Mouse (Mus musculus) lung, postnatal 0 days (tissue): Measurements from ENCODE around the gene Crebbp. TPM values are rescaled to one million over a fixed set of nuclear protein-coding genes. Genes with fewer than 3 reads are reported as not detected.

Experiments used
- ATAC-seq: fragments of 200-750 bp; cut with Nextera tagmentation; 2 replicates; pipeline ENCODE4 v1.8.0; 2017; ENCODE audit warnings: moderate library complexity
- DNase-seq: peaks from one replicate; pipeline ENCODE4 v3.0.0-alpha.2; 2016; ENCODE audit warnings: low spot score
- H3K27ac ChIP-seq: fragments of 300-500 bp; sonication (generic); 2 replicates; pipeline ENCODE4 v1.5.1; 2014; ENCODE audit warnings: antibody characterized with exemption, mild to moderate bottlenecking, low read length, mixed read lengths
- H3K27me3 ChIP-seq: fragments of 300-500 bp; sonication (generic); replicated peaks from 2 replicates; pipeline ENCODE4 v1.6.1; 2014; ENCODE audit warnings: low read length, mixed read lengths; ENCODE audit not compliant: insufficient read depth
- H3K36me3 ChIP-seq: fragments of 300-500 bp; sonication (generic); 2 replicates; pipeline ENCODE4 v1.6.1; 2014; ENCODE audit warnings: low read length, mixed read lengths; ENCODE audit not compliant: insufficient read depth
- H3K4me1 ChIP-seq: fragments of 300-500 bp; sonication (generic); 2 replicates; pipeline ENCODE4 v1.6.1; 2014; ENCODE audit warnings: antibody characterized with exemption, low read depth, low read length, mixed read lengths; ENCODE audit not compliant: insufficient read depth
- H3K4me2 ChIP-seq: fragments of 300-500 bp; sonication (generic); replicated peaks from 2 replicates; pipeline ENCODE4 v1.6.1; 2014; ENCODE audit warnings: low read depth, mild to moderate bottlenecking, low read length, moderate library complexity, mixed read lengths
- H3K4me3 ChIP-seq: fragments of 300-500 bp; sonication (generic); 2 replicates; pipeline ENCODE4 v1.5.1; 2014; ENCODE audit warnings: low read depth, low read length
- H3K9ac ChIP-seq: fragments of 300-500 bp; sonication (generic); replicated peaks from 2 replicates; pipeline ENCODE4 v1.6.1; 2014; ENCODE audit warnings: low read depth, mild to moderate bottlenecking
- H3K9me3 ChIP-seq: fragments of 300-500 bp; sonication (generic); 2 replicates; pipeline ENCODE4 v1.6.1; 2016; ENCODE audit warnings: low read length, mixed read lengths
- CTCF ChIP-seq: IDR thresholded peaks from 2 replicates; pipeline ENCODE4 v1.5.1; 2016; ENCODE audit warnings: antibody characterized with exemption, mild to moderate bottlenecking
- EP300 ChIP-seq: IDR thresholded peaks from 2 replicates; pipeline ENCODE4 v1.6.1; 2016; ENCODE audit warnings: antibody characterized with exemption, mild to moderate bottlenecking, control low read depth
- WGBS: fragments of 180-500 bp; shearing (Covaris S2); extraction: QIAGEN DNeasy Blood & Tissue Kit; methylation state at CpG from one replicate; pipeline ENCODE4 v1.1.7; 2014; 5-methylcytosine and 5-hydroxymethylcytosine counted together
- polyA plus RNA-seq: library from polyadenylated mRNA; unstranded; fragments of >200 nt; fragmentation: Nextera tagmentation; extraction: Ambion mirVana; gene quantifications from 2 replicates; pipeline ENCODE4 v1.2.1, GENCODE M21; 2015

The Crebbp gene
- polyA plus RNA-seq, 1 experiment from 2014 or later = 24.7 TPM

DNA sequence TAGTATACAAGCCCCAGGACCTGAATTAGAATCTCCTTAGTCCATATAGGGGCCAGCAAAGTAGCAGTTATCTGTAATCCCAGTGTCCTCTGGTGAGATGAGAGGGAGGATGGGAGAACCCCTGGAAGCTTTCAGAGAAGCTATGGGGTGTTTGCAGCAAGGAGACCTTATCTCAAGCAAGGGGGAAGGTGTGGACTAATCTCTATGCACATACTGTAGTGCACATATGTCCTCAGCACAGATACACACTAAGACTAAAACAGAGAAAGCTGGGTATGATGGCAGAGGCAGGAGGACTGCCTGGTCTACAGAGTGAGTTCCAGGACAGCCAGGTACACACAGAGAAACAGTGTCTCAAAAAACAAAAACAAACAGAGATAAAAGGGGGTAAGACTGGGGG is 21.8 kb upstream of the Crebbp start:
- H3K27ac ChIP-seq = no peak overlapping the region
- no peak overlapping the region for H3K9ac ChIP-seq
- DNase-seq = no peak
- no peaks in the 10 kb centered on the region for H3K4me1 ChIP-seq
- no peak overlapping the region for H3K4me3 ChIP-seq
- no peaks in the 10 kb centered on the region for H3K9me3 ChIP-seq
- ATAC-seq = no peak
- H3K36me3 ChIP-seq = no peaks in the 10 kb centered on the region
- H3K4me2 ChIP-seq = no peak overlapping the region
- TF ChIP-seq CTCF (no peak), EP300 (no peak)
- H3K27me3 ChIP-seq = no peaks in the 10 kb centered on the region

DNA sequence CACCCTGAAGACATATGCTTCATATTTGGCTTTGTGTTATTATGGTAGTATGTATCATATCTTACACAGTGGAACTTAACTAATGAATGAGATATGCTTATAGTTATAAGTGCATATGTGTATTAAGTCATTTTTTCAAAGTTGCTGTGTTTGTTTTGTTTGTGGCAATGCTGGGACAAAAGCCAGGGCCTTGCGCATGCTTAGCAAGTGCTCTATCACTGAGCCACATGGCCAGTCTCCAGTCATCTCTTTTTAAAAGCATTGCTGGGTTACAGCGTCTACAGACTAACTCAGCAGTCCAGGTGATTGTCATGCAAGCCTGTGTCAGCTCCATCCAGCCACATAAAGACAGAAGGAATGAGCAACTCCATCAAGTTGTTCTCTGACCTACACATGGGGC is 12.0 kb upstream of the Crebbp start:
- WGBS = 75% methylated on average over 2 of the region's 2 CpGs
- Histone ChIP-seq H3K27me3 (no peaks in the 10 kb centered on the region), H3K4me1 (no peaks in the 10 kb centered on the region), H3K36me3 (no peaks in the 10 kb centered on the region), H3K4me2 (no peak overlapping the region), H3K27ac (no peak overlapping the region), H3K9me3 (no peaks in the 10 kb centered on the region), H3K9ac (no peak overlapping the region), H3K4me3 (no peak overlapping the region)
- no peak for ATAC-seq
- TF ChIP-seq CTCF = no peak
- TF ChIP-seq EP300 = no peak
- no peak for DNase-seq

- H3K4me1 ChIP-seq = peaks cover 13% of the 10 kb centered on the region; the same call in 1 of the 2 replicates
- no peak overlapping the region for H3K27ac ChIP-seq
- H3K9me3 ChIP-seq = no peaks in the 10 kb centered on the region
- peak overlapping the region; percentile 92 for H3K4me2 ChIP-seq
- DNase-seq = no peak
- peak overlapping the region; percentile 83 for H3K9ac ChIP-seq
- H3K27me3 ChIP-seq = no peaks in the 10 kb centered on the region
- peak overlapping the region; percentile 69 for H3K4me3 ChIP-seq
- no peak for TF ChIP-seq EP300
- no peak for TF ChIP-seq CTCF
- 42% methylated on average over 10 of the region's 10 CpGs for WGBS
- H3K36me3 ChIP-seq = no peaks in the 10 kb centered on the region
- no peak for ATAC-seq
Measured at GRCm38 (mm10) chr16:4214631-4215240, 939 bp upstream of the Crebbp start.

DNA sequence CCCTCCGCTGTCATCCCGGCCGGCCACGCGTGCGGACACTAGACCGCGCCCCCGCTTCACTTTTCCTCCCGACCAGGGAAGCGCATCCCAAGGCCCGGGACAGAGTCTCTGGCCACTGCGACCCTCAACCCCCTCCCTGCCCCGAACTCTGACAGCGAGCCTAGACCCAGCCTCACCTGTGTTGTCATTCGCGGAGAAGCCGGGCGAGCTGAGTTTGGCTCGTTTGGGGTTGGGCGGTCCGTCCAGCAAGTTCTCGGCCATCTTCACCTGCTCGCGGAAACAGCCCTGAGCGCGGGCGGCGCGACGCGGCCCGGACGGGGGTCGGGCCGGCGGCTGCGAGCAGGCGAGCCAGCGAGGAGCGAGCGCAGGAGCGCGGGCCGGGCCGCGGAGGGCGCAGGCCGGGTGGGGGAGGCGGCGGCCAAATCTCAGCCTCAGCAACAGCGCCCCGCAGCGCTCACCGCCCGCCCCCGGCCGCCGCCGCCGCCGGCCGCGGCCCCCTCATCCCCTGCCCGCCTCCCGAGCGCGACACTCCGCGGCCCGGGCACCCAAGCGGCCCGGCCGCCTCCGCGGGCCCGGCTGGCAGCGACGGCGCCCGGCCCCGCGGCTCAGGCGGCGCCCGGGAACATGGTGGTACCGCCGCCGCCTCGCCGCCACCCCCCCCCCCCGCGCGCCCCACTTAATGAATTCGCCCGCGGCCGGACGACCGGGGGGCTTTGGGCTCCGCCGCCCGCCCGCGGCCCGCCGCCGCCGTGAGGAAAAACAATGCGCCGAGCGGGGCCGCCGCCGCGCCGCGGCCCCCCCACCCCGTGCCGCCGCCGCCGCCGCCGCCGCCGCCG is 616 bp downstream of the Crebbp start:
- Histone ChIP-seq H3K9ac (peak overlapping the region; percentile 99), H3K4me2 (peak overlapping the region; percentile 92), H3K27me3 (no peaks in the 10 kb centered on the region), H3K27ac (peak overlapping the region; percentile 99), H3K36me3 (no peaks in the 10 kb centered on the region), H3K4me1 (peaks cover 13% of the 10 kb centered on the region; the same call in 1 of the 2 replicates), H3K4me3 (peak overlapping the region; percentile 69), H3K9me3 (no peaks in the 10 kb centered on the region)
- peak; percentile 78 for ATAC-seq
- WGBS = under 1% methylated on average over 50 of the region's 128 CpGs
- DNase-seq = peak; percentile 84
- peak; percentile 26; the same call in 1 of the 2 replicates for TF ChIP-seq CTCF
- no peak for TF ChIP-seq EP300

DNA sequence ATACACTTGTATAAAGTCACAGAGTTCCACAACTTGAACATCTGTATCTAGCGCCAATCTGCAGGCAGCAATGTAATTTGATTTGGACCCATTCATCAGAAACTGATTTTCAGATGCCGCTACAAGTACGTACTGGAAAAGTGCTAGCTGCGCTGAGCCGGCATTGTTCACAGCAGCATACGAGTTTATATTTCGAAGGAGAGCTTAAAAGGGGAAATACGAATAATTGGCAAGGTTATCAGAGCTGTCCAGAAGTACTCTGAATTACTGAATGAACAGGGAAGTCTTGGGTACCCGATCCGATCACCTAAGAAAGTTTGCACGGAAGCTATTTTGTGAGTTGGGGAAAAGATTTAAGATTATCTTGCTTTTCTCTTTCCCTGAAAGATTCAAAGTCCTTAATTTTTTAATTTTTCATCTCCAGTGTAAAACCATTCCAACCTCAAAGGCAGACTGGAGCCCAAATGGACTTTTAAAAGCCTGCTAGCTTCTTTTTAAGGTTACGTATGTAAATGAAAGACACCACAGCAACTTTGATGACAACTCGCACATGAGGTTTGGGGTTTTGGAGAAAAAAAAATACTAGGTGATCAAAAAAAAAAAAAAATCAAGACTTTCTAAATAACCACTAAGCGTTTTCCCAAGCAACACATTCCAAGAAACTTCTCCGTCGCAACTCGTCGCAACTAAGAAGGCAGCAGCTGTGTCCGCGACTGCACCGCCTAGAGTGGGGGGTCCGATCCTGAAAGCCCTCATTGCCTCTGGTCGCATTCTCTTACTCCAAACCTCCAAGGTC is 1.4 kb downstream of the Crebbp start:
- Histone ChIP-seq H3K4me3 (peak overlapping the region; percentile 69), H3K27ac (peak overlapping the region; percentile 99; the same call in 1 of the 2 replicates)
- 1% methylated on average over 23 of the region's 23 CpGs for WGBS

GRCm38 (mm10) chr16:4210290-4210689 is 3.5 kb downstream of the Crebbp start:
- no peaks in the 10 kb centered on the region for H3K36me3 ChIP-seq
- H3K4me3 ChIP-seq = no peak overlapping the region
- WGBS = 50% methylated on average over 1 of the region's 1 CpGs
- peaks cover 13% of the 10 kb centered on the region; the same call in 1 of the 2 replicates for H3K4me1 ChIP-seq
- H3K27me3 ChIP-seq = no peaks in the 10 kb centered on the region
- DNase-seq (peak; percentile 27), ATAC-seq (no peak)
- H3K9me3 ChIP-seq = no peaks in the 10 kb centered on the region
- no peak overlapping the region for H3K27ac ChIP-seq
- no peak overlapping the region for H3K9ac ChIP-seq
- H3K4me2 ChIP-seq = no peak overlapping the region
- TF ChIP-seq CTCF = peak; percentile 14; the same call in 1 of the 2 replicates
- no peak for TF ChIP-seq EP300

More for the DNA sequence above, 1.4 kb downstream of the Crebbp start:
- TF ChIP-seq EP300 (no peak), CTCF (no peak)
- no peaks in the 10 kb centered on the region for H3K36me3 ChIP-seq
- ATAC-seq (no peak; the same call in 1 of the 2 replicates), DNase-seq (peak; percentile 40)
- H3K9ac ChIP-seq = peak overlapping the region; percentile 99
- no peaks in the 10 kb centered on the region for H3K27me3 ChIP-seq
- H3K4me2 ChIP-seq = peak overlapping the region; percentile 92
- H3K4me1 ChIP-seq = peaks cover 13% of the 10 kb centered on the region; the same call in 1 of the 2 replicates
- H3K9me3 ChIP-seq = no peaks in the 10 kb centered on the region
